Mouse (Mus musculus) E14TG2a.4 (cell line): ENCODE results near the gene Celsr1.

Experiments
- H3K27me3 ChIP-seq: 2 replicates; pipeline ENCODE4 v1.6.1; 2014; ENCODE audit warnings: low read length, control low read depth; ENCODE audit not compliant: insufficient read depth
- H3K36me3 ChIP-seq: 2 replicates; pipeline ENCODE4 v1.6.1; 2014; ENCODE audit warnings: low read length, control low read depth; ENCODE audit not compliant: insufficient read depth
- H3K4me1 ChIP-seq: replicated peaks from 2 replicates; pipeline ENCODE4 v1.6.1; 2014; ENCODE audit warnings: low read depth, low read length, control low read depth
- H3K4me3 ChIP-seq: replicated peaks from 2 replicates; pipeline ENCODE4 v1.5.1; 2014; ENCODE audit warnings: mild to moderate bottlenecking, low read length
- H3K9me3 ChIP-seq: 2 replicates; pipeline ENCODE4 v1.6.1; 2014; ENCODE audit warnings: low read length, control low read depth
- CTCF ChIP-seq: conservative IDR thresholded peaks from 2 replicates; pipeline ENCODE4 v1.5.1; 2014; ENCODE audit warnings: low read length
- NANOG ChIP-seq: IDR thresholded peaks from 2 replicates; pipeline ENCODE4 v1.6.1; 2014; ENCODE audit warnings: borderline replicate concordance, low read length, mixed read lengths
- POU5F1 ChIP-seq: IDR thresholded peaks from 2 replicates; pipeline ENCODE4 v1.6.1; 2014; ENCODE audit warnings: low read length, borderline replicate concordance

Celsr1 gene

GRCm38 (mm10) chr15:86051878-86052478 is 18.4 kb upstream of the Celsr1 start:
- Histone ChIP-seq H3K9me3 (no peaks in the 10 kb centered on the region), H3K36me3 (no peaks in the 10 kb centered on the region), H3K4me3 (no peak overlapping the region), H3K27me3 (peaks cover 23% of the 10 kb centered on the region), H3K4me1 (peaks cover 2% of the 10 kb centered on the region)
- no peak for TF ChIP-seq POU5F1
- TF ChIP-seq NANOG: no peak
- TF ChIP-seq CTCF: no peak

- Histone ChIP-seq H3K27me3 (peaks cover 15% of the 10 kb centered on the region), H3K36me3 (no peaks in the 10 kb centered on the region), H3K4me3 (no peak overlapping the region), H3K9me3 (no peaks in the 10 kb centered on the region), H3K4me1 (no peaks in the 10 kb centered on the region)
- TF ChIP-seq POU5F1 (no peak), CTCF (no peak), NANOG (no peak)
These were observed 17.6 kb upstream of the Celsr1 start for GRCm38 (mm10) chr15:86051152-86051551.

- no peaks in the 10 kb centered on the region for H3K36me3 ChIP-seq
- H3K9me3 ChIP-seq: no peaks in the 10 kb centered on the region
- peaks cover 6% of the 10 kb centered on the region for H3K27me3 ChIP-seq
- H3K4me1 ChIP-seq: no peaks in the 10 kb centered on the region
- TF ChIP-seq NANOG (no peak), POU5F1 (no peak), CTCF (no peak)
- H3K4me3 ChIP-seq: no peak overlapping the region
These were observed 16.7 kb upstream of the Celsr1 start for GRCm38 (mm10) chr15:86050170-86050743.

GRCm38 (mm10) chr15:86049510-86049909 is 15.9 kb upstream of the Celsr1 start:
- Histone ChIP-seq H3K4me3 (no peak overlapping the region), H3K4me1 (no peaks in the 10 kb centered on the region), H3K36me3 (no peaks in the 10 kb centered on the region), H3K27me3 (0 out of 2 replicates have a peak, but pooled peaks cover 4% of the 10 kb centered on the region), H3K9me3 (no peaks in the 10 kb centered on the region)
- TF ChIP-seq POU5F1 (no peak), NANOG (no peak), CTCF (no peak)

- Histone ChIP-seq H3K4me1 (peaks cover 10% of the 10 kb centered on the region), H3K27me3 (peaks cover 37% of the 10 kb centered on the region), H3K9me3 (no peaks in the 10 kb centered on the region), H3K36me3 (no peaks in the 10 kb centered on the region), H3K4me3 (no peak overlapping the region)
- TF ChIP-seq POU5F1 (no peak), CTCF (no peak), NANOG (no peak)
These were observed 8.8 kb upstream of the Celsr1 start for GRCm38 (mm10) chr15:86042364-86042763.

- Histone ChIP-seq H3K9me3 (no peaks in the 10 kb centered on the region), H3K36me3 (no peaks in the 10 kb centered on the region), H3K4me1 (peaks cover 10% of the 10 kb centered on the region), H3K27me3 (peaks cover 37% of the 10 kb centered on the region), H3K4me3 (no peak overlapping the region)
- TF ChIP-seq CTCF (no peak), NANOG (no peak), POU5F1 (no peak)
These were observed 7.8 kb upstream of the Celsr1 start for GRCm38 (mm10) chr15:86041421-86041820.

- no peaks in the 10 kb centered on the region for H3K9me3 ChIP-seq
- H3K4me3 ChIP-seq: no peak overlapping the region
- H3K27me3 ChIP-seq: peaks cover 37% of the 10 kb centered on the region
- peaks cover 30% of the 10 kb centered on the region for H3K4me1 ChIP-seq
- no peaks in the 10 kb centered on the region for H3K36me3 ChIP-seq
- TF ChIP-seq CTCF (peak; percentile 78), NANOG (no peak)
These were observed 5.2 kb upstream of the Celsr1 start for GRCm38 (mm10) chr15:86038802-86039201.

GRCm38 (mm10) chr15:86035913-86036312 is 2.3 kb upstream of the Celsr1 start:
- Histone ChIP-seq H3K9me3 (no peaks in the 10 kb centered on the region), H3K4me1 (peaks cover 47% of the 10 kb centered on the region), H3K36me3 (peaks cover 4% of the 10 kb centered on the region; the same call in 1 of the 2 replicates), H3K27me3 (peaks cover 38% of the 10 kb centered on the region), H3K4me3 (no peak overlapping the region)
- TF ChIP-seq POU5F1 (no peak), NANOG (no peak), CTCF (no peak)
